Mouse (Mus musculus) cerebellum, adult 9-11 months (tissue): Measurements from ENCODE around the gene Lsm11.
A peak's percentile ranks its signal among the peaks of the same experiment; 100 is the strongest.

Experiments
- DNase-seq: peaks from one replicate; pipeline ENCODE4 v3.0.0; 2022

The Lsm11 gene

GRCm38 (mm10) chr11:45944643-45945156, at the start of gene Lsm11:
Lsm11 (minus strand) TSS chr11:45944935.
- peak; percentile 94 for DNase-seq

GRCm38 (mm10) chr11:45992087-45992486, 47.4 kb upstream of the Lsm11 start:
- DNase-seq: no peak

GRCm38 (mm10) chr11:45991604-45992003, 46.9 kb upstream of the Lsm11 start:
- no peak for DNase-seq

- DNase-seq: no peak
Measured at GRCm38 (mm10) chr11:45980893-45981253, 36.1 kb upstream of the Lsm11 start.

GRCm38 (mm10) chr11:45979946-45980892, 35.5 kb upstream of the Lsm11 start, which contains the start of gene Sox30:
Sox30 (plus strand) TSS chr11:45980310.
- DNase-seq: no peak

- DNase-seq: no peak
Measured at GRCm38 (mm10) chr11:45976061-45976460, 31.3 kb upstream of the Lsm11 start.

- no peak for DNase-seq
Measured at GRCm38 (mm10) chr11:45974466-45974865, 29.7 kb upstream of the Lsm11 start.

GRCm38 (mm10) chr11:45973635-45974034, 28.9 kb upstream of the Lsm11 start:
- DNase-seq: no peak

GRCm38 (mm10) chr11:45968466-45968865, 23.7 kb upstream of the Lsm11 start:
- no peak for DNase-seq

- no peak for DNase-seq
Measured at GRCm38 (mm10) chr11:45966896-45967295, 22.2 kb upstream of the Lsm11 start.

GRCm38 (mm10) chr11:45960003-45960402, 15.3 kb upstream of the Lsm11 start:
- DNase-seq: no peak

GRCm38 (mm10) chr11:45959598-45959997, 14.9 kb upstream of the Lsm11 start:
- no peak for DNase-seq

- DNase-seq: peak; percentile 89
Measured at GRCm38 (mm10) chr11:45955127-45955627, 10.4 kb upstream of the Lsm11 start, which contains the start of gene Thg1l. Thg1l (minus strand) TSS chr11:45955494.

- DNase-seq: no peak
Measured at GRCm38 (mm10) chr11:45947491-45947890, 2.8 kb upstream of the Lsm11 start.

GRCm38 (mm10) chr11:45946796-45947195, 2.1 kb upstream of the Lsm11 start:
- DNase-seq: no peak

- peak; percentile 58 for DNase-seq
Measured at GRCm38 (mm10) chr11:45943891-45944642, 668 bp downstream of the Lsm11 start.

- DNase-seq: peak; percentile 39
Measured at GRCm38 (mm10) chr11:45943108-45943705, 1.5 kb downstream of the Lsm11 start.

GRCm38 (mm10) chr11:45942281-45942680, 2.5 kb downstream of the Lsm11 start:
- DNase-seq: no peak

GRCm38 (mm10) chr11:45938917-45939316, 5.8 kb downstream of the Lsm11 start:
- DNase-seq: no peak

GRCm38 (mm10) chr11:45937478-45937877, 7.3 kb downstream of the Lsm11 start:
- DNase-seq: no peak

GRCm38 (mm10) chr11:45932771-45933170, 12.0 kb downstream of the Lsm11 start:
- DNase-seq: no peak

GRCm38 (mm10) chr11:45929541-45929940, 15.2 kb downstream of the Lsm11 start:
- DNase-seq: no peak

GRCm38 (mm10) chr11:45927456-45927855, 17.3 kb downstream of the Lsm11 start:
- DNase-seq: no peak
